Mouse (Mus musculus): ENCODE data around the gene Iqcg. TPM values are rescaled to one million over a fixed set of nuclear protein-coding genes. Genes with fewer than 3 reads are reported as not detected.

The Iqcg gene
- total RNA-seq, 1 experiment = 11.3 TPM

- H3K36me3 ChIP-seq (ENCODE audit: control insufficient read depth, insufficient read depth, low read length, poor library complexity, severe bottlenecking) = peaks cover 3% of the 10 kb centered on the region; the same call in 1 of the 2 replicates
Observed at GRCm38 (mm10) chr16:33080063-33080462, 24.0 kb upstream of the Iqcg start.

GRCm38 (mm10) chr16:33077069-33077627 lies 21.1 kb upstream of the Iqcg start:
- in situ Hi-C loops (cut with MboI; ENCODE audit: low sequenced_read_pairs in 2 of 2, unreplicated experiment in 2 of 2) = no loop called here
- Histone ChIP-seq H3K9me3 (ENCODE audit: control insufficient read depth, insufficient read depth, low read depth, low read length) (no peaks in the 10 kb centered on the region), H3K27ac (ENCODE audit: insufficient read depth, low read depth, low read length, poor library complexity, severe bottlenecking) (no peak overlapping the region), H3K4me1 (ENCODE audit: control insufficient read depth in 2 of 2, insufficient read depth in 2 of 2, low read length in 2 of 2, poor library complexity in 1 of 2) (peaks cover 0 to 4% of the 10 kb centered on the region in 2 experiments; a peak in 1 of 4 replicates), H3K4me3 (ENCODE audit: insufficient read depth in 1 of 2, low read depth in 1 of 2, low read length in 2 of 2, poor library complexity in 1 of 2, severe bottlenecking in 1 of 2) (no peak overlapping the region), H3K36me3 (ENCODE audit: control insufficient read depth, insufficient read depth, low read length, poor library complexity, severe bottlenecking) (peaks cover 9% of the 10 kb centered on the region; the same call in 1 of the 2 replicates), H3K9ac (ENCODE audit: insufficient read depth, low read depth, low read length, poor library complexity, severe bottlenecking) (no peak overlapping the region)
- no peak for TF ChIP-seq CHD2 (IDR thresholded peaks at IDR 0.05; ENCODE audit: low read depth, low read length)
- no peak for TF ChIP-seq MAFK (IDR thresholded peaks at IDR 0.05; ENCODE audit: insufficient read depth, low read depth, low read length)
- no peak for TF ChIP-seq ZC3H11A (IDR thresholded peaks at IDR 0.05; ENCODE audit: borderline replicate concordance, low read depth, low read length)
- no peak for TF ChIP-seq ZNF384 (IDR thresholded peaks at IDR 0.05; ENCODE audit: low read depth, low read length)
- no peak for TF ChIP-seq HCFC1 (IDR thresholded peaks at IDR 0.05; ENCODE audit: borderline replicate concordance, insufficient read depth, low read length)
- DNase-seq (ENCODE audit: low read depth, low spot score) = no peak

More at GRCm38 (mm10) chr16:33080063-33080462, 24.0 kb upstream of the Iqcg start:
- in situ Hi-C loops (cut with MboI; ENCODE audit: low sequenced_read_pairs in 2 of 2, unreplicated experiment in 2 of 2) = no loop called here
- H3K9me3 ChIP-seq (ENCODE audit: control insufficient read depth, insufficient read depth, low read depth, low read length) = no peaks in the 10 kb centered on the region
- DNase-seq (ENCODE audit: low read depth, low spot score) = no peak
- TF ChIP-seq HCFC1 (IDR thresholded peaks at IDR 0.05; ENCODE audit: borderline replicate concordance, insufficient read depth, low read length) (no peak), MAFK (IDR thresholded peaks at IDR 0.05; ENCODE audit: insufficient read depth, low read depth, low read length) (no peak), ZNF384 (IDR thresholded peaks at IDR 0.05; ENCODE audit: low read depth, low read length) (no peak), CHD2 (IDR thresholded peaks at IDR 0.05; ENCODE audit: low read depth, low read length) (no peak), ZC3H11A (IDR thresholded peaks at IDR 0.05; ENCODE audit: borderline replicate concordance, low read depth, low read length) (no peak)
- no peak overlapping the region for H3K27ac ChIP-seq (ENCODE audit: insufficient read depth, low read depth, low read length, poor library complexity, severe bottlenecking)
- 0 out of 4 replicates have a peak, but pooled peaks cover 0 to 2% of the 10 kb centered on the region in 2 experiments for H3K4me1 ChIP-seq (ENCODE audit: control insufficient read depth in 2 of 2, insufficient read depth in 2 of 2, low read length in 2 of 2, poor library complexity in 1 of 2)
- no peak overlapping the region for H3K9ac ChIP-seq (ENCODE audit: insufficient read depth, low read depth, low read length, poor library complexity, severe bottlenecking)
- H3K4me3 ChIP-seq (ENCODE audit: insufficient read depth in 1 of 2, low read depth in 1 of 2, low read length in 2 of 2, poor library complexity in 1 of 2, severe bottlenecking in 1 of 2) = no peak overlapping the region

DNA sequence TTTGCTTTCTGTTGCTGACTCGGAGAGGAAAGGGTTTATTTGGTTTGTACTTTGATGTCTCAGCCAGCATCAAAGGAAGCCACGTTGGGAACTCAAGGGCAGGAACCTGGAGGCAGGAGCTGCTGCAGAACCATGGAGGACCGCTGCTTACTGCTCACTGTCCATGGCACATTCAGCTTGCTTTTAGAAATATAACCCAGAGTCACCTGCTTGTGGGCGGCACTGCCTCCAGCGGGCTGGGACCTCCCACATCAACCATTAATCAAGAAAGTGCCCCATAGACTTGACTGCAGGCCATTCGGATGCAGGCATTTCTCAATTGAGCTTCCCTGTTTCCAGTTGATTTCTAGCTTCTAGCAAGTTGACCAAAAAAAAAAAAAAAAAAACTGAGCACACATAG lies 20.1 kb upstream of the Iqcg start:
- H3K36me3 ChIP-seq (ENCODE audit: control insufficient read depth, insufficient read depth, low read length, poor library complexity, severe bottlenecking) = peaks cover 7% of the 10 kb centered on the region; the same call in 1 of the 2 replicates

DNA sequence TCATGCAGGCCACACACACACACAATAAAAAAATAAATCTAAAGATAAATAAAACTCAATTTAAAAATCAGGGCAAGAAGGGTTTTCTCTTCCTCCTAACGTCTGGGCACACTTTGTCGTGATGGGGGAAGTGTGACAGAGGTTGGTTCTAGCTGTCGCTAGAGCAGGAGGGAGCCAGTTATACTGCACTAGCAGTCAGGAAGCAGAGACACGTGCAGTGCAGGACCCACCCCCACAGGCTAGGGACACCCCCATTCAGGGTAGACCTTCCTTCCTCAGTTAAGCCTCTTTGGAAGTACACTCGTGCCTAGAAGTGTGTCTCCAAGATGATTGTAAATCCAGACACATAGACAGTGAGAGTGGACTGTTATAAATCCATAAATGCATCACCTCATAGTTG lies 18.9 kb upstream of the Iqcg start:
- DNase-seq (ENCODE audit: low read depth, low spot score) = no peak
- in situ Hi-C loops (cut with MboI; ENCODE audit: low sequenced_read_pairs in 2 of 2, unreplicated experiment in 2 of 2) = no loop called here

More for the DNA sequence above, 20.1 kb upstream of the Iqcg start:
- no peak for DNase-seq (ENCODE audit: low read depth, low spot score)
- Histone ChIP-seq H3K9me3 (ENCODE audit: control insufficient read depth, insufficient read depth, low read depth, low read length) (no peaks in the 10 kb centered on the region), H3K27ac (ENCODE audit: insufficient read depth, low read depth, low read length, poor library complexity, severe bottlenecking) (no peak overlapping the region), H3K9ac (ENCODE audit: insufficient read depth, low read depth, low read length, poor library complexity, severe bottlenecking) (no peak overlapping the region), H3K4me1 (ENCODE audit: control insufficient read depth in 2 of 2, insufficient read depth in 2 of 2, low read length in 2 of 2, poor library complexity in 1 of 2) (peaks cover 0 to 4% of the 10 kb centered on the region in 2 experiments; a peak in 1 of 4 replicates), H3K4me3 (ENCODE audit: insufficient read depth in 1 of 2, low read depth in 1 of 2, low read length in 2 of 2, poor library complexity in 1 of 2, severe bottlenecking in 1 of 2) (no peak overlapping the region)
- no peak for TF ChIP-seq CHD2 (IDR thresholded peaks at IDR 0.05; ENCODE audit: low read depth, low read length)
- TF ChIP-seq HCFC1 (IDR thresholded peaks at IDR 0.05; ENCODE audit: borderline replicate concordance, insufficient read depth, low read length) = no peak
- no peak for TF ChIP-seq ZC3H11A (IDR thresholded peaks at IDR 0.05; ENCODE audit: borderline replicate concordance, low read depth, low read length)
- no peak for TF ChIP-seq MAFK (IDR thresholded peaks at IDR 0.05; ENCODE audit: insufficient read depth, low read depth, low read length)
- TF ChIP-seq ZNF384 (IDR thresholded peaks at IDR 0.05; ENCODE audit: low read depth, low read length) = no peak
- in situ Hi-C loops (cut with MboI; ENCODE audit: low sequenced_read_pairs in 2 of 2, unreplicated experiment in 2 of 2) = no loop called here

More for the DNA sequence above, 18.9 kb upstream of the Iqcg start:
- H3K27ac ChIP-seq (ENCODE audit: insufficient read depth, low read depth, low read length, poor library complexity, severe bottlenecking) = no peak overlapping the region
- peaks cover 8% of the 10 kb centered on the region; the same call in 1 of the 2 replicates for H3K36me3 ChIP-seq (ENCODE audit: control insufficient read depth, insufficient read depth, low read length, poor library complexity, severe bottlenecking)
- H3K4me1 ChIP-seq (ENCODE audit: control insufficient read depth in 2 of 2, insufficient read depth in 2 of 2, low read length in 2 of 2, poor library complexity in 1 of 2) = peaks cover 0 to 4% of the 10 kb centered on the region in 2 experiments; a peak in 1 of 4 replicates
- TF ChIP-seq HCFC1 (IDR thresholded peaks at IDR 0.05; ENCODE audit: borderline replicate concordance, insufficient read depth, low read length) (no peak), CHD2 (IDR thresholded peaks at IDR 0.05; ENCODE audit: low read depth, low read length) (no peak), ZC3H11A (IDR thresholded peaks at IDR 0.05; ENCODE audit: borderline replicate concordance, low read depth, low read length) (no peak), ZNF384 (IDR thresholded peaks at IDR 0.05; ENCODE audit: low read depth, low read length) (no peak), MAFK (IDR thresholded peaks at IDR 0.05; ENCODE audit: insufficient read depth, low read depth, low read length) (no peak)
- H3K9ac ChIP-seq (ENCODE audit: insufficient read depth, low read depth, low read length, poor library complexity, severe bottlenecking) = no peak overlapping the region
- no peaks in the 10 kb centered on the region for H3K9me3 ChIP-seq (ENCODE audit: control insufficient read depth, insufficient read depth, low read depth, low read length)
- no peak overlapping the region for H3K4me3 ChIP-seq (ENCODE audit: insufficient read depth in 1 of 2, low read depth in 1 of 2, low read length in 2 of 2, poor library complexity in 1 of 2, severe bottlenecking in 1 of 2)

Measured in ES-E14 (cell line).